Mouse (Mus musculus) forebrain, embryonic 11.5 days (tissue): Measurements from ENCODE around the gene Cygb. TPM values are rescaled to one million over a fixed set of nuclear protein-coding genes. Genes with fewer than 3 reads are reported as not detected.
A peak's percentile ranks its signal among the peaks of the same experiment; 100 is the strongest.

Source experiments
- ATAC-seq: fragments of 200-750 bp; cut with Nextera tagmentation; replicated peaks from 2 replicates; pipeline ENCODE4 v1.8.0; 2017; ENCODE audit warnings: moderate TSS enrichment; ENCODE audit not compliant: low FRiP score
- DNase-seq: peaks from one replicate; pipeline ENCODE4 v3.0.0-alpha.2; 2017; ENCODE audit warnings: low spot score
- H3K27ac ChIP-seq: fragments of 300-500 bp; sonication (generic); 2 replicates; pipeline ENCODE4 v1.5.1; 2014; ENCODE audit warnings: low read depth, low read length
- H3K27me3 ChIP-seq: fragments of 300-500 bp; sonication (generic); 2 replicates; pipeline ENCODE4 v1.6.1; 2014; ENCODE audit warnings: mild to moderate bottlenecking, low read length, mixed read lengths; ENCODE audit not compliant: control insufficient read depth, insufficient read depth
- H3K36me3 ChIP-seq: fragments of 300-500 bp; sonication (generic); 2 replicates; pipeline ENCODE4 v1.6.1; 2014; ENCODE audit warnings: mild to moderate bottlenecking, low read length, moderate library complexity, mixed read lengths; ENCODE audit not compliant: control insufficient read depth, insufficient read depth
- H3K4me1 ChIP-seq: fragments of 300-500 bp; sonication (generic); replicated peaks from 2 replicates; pipeline ENCODE4 v1.6.1; 2014; ENCODE audit warnings: low read length, mixed read lengths; ENCODE audit not compliant: control insufficient read depth, insufficient read depth
- H3K4me2 ChIP-seq: fragments of 300-500 bp; sonication (generic); 2 replicates; pipeline ENCODE4 v1.6.1; 2014; ENCODE audit warnings: low read depth, mild to moderate bottlenecking, low read length, moderate library complexity, mixed read lengths; ENCODE audit not compliant: severe bottlenecking
- H3K4me3 ChIP-seq: fragments of 300-500 bp; sonication (generic); 2 replicates; pipeline ENCODE4 v1.5.1; 2014; ENCODE audit warnings: low read depth, low read length
- H3K9ac ChIP-seq: fragments of 300-500 bp; sonication (generic); 2 replicates; pipeline ENCODE4 v1.6.1; 2014; ENCODE audit warnings: low read length
- H3K9me3 ChIP-seq: fragments of 300-500 bp; sonication (generic); 2 replicates; pipeline ENCODE4 v1.6.1; 2016; ENCODE audit warnings: low read length, mixed read lengths; ENCODE audit not compliant: control insufficient read depth
- WGBS: fragments of 180-500 bp; shearing (Covaris S2); extraction: QIAGEN DNeasy Blood & Tissue Kit; methylation state at CpG from one replicate; pipeline ENCODE4 v1.1.7; 2014; 5-methylcytosine and 5-hydroxymethylcytosine counted together
- polyA plus RNA-seq: library from polyadenylated mRNA; unstranded; fragments of >200 nt; fragmentation: Nextera tagmentation; extraction: Ambion mirVana; gene quantifications from 2 replicates; pipeline ENCODE4 v1.2.1, GENCODE M21; 2014

Gene Cygb
- polyA plus RNA-seq, 1 experiment from 2014 or later, result 1.7 TPM

GRCm38 (mm10) chr11:116648213-116648921 lies 5.7 kb downstream of the Cygb start:
- H3K4me2 ChIP-seq, result no peak overlapping the region
- H3K9ac ChIP-seq, result no peak overlapping the region
- H3K27ac ChIP-seq, result no peak overlapping the region
- ATAC-seq (no peak), DNase-seq (peak; percentile 55)
- H3K4me1 ChIP-seq, result peaks cover 9% of the 10 kb centered on the region; the same call in 1 of the 2 replicates
- peaks cover 13% of the 10 kb centered on the region for H3K27me3 ChIP-seq
- no peaks in the 10 kb centered on the region for H3K36me3 ChIP-seq
- no peak overlapping the region for H3K4me3 ChIP-seq
- WGBS, result 65% methylated on average over 18 of the region's 18 CpGs
- H3K9me3 ChIP-seq, result no peaks in the 10 kb centered on the region

GRCm38 (mm10) chr11:116647340-116647991 lies 6.6 kb downstream of the Cygb start:
- no peak overlapping the region for H3K4me3 ChIP-seq
- H3K4me2 ChIP-seq, result no peak overlapping the region
- no peaks in the 10 kb centered on the region for H3K9me3 ChIP-seq
- no peaks in the 10 kb centered on the region for H3K36me3 ChIP-seq
- whole genome bisulfite sequencing, result 66% methylated on average over 11 of the region's 11 CpGs
- ATAC-seq (no peak), DNase-seq (peak; percentile 52)
- no peak overlapping the region for H3K9ac ChIP-seq
- H3K27me3 ChIP-seq, result peaks cover 4% of the 10 kb centered on the region; the same call in 1 of the 2 replicates
- H3K27ac ChIP-seq, result no peak overlapping the region
- peaks cover 6% of the 10 kb centered on the region; the same call in 1 of the 2 replicates for H3K4me1 ChIP-seq

- no peak overlapping the region for H3K27ac ChIP-seq
- H3K4me2 ChIP-seq, result no peak overlapping the region
- peaks cover 6% of the 10 kb centered on the region; the same call in 1 of the 2 replicates for H3K4me1 ChIP-seq
These were observed 7.3 kb downstream of the Cygb start for GRCm38 (mm10) chr11:116646771-116647170.

GRCm38 (mm10) chr11:116646136-116646535 lies 8.0 kb downstream of the Cygb start:
- Histone ChIP-seq H3K4me2 (no peak overlapping the region), H3K4me3 (no peak overlapping the region), H3K27ac (no peak overlapping the region), H3K27me3 (no peaks in the 10 kb centered on the region), H3K4me1 (peaks cover 6% of the 10 kb centered on the region; the same call in 1 of the 2 replicates), H3K9ac (no peak overlapping the region), H3K36me3 (no peaks in the 10 kb centered on the region), H3K9me3 (no peaks in the 10 kb centered on the region)
- no peak for ATAC-seq
- DNase-seq, result no peak
- 72% methylated on average over 11 of the region's 11 CpGs for WGBS

More at GRCm38 (mm10) chr11:116646771-116647170, 7.3 kb downstream of the Cygb start:
- Histone ChIP-seq H3K9me3 (no peaks in the 10 kb centered on the region), H3K36me3 (no peaks in the 10 kb centered on the region), H3K9ac (no peak overlapping the region), H3K27me3 (no peaks in the 10 kb centered on the region), H3K4me3 (no peak overlapping the region)
- no peak for ATAC-seq
- 87% methylated on average over 7 of the region's 7 CpGs for WGBS
- DNase-seq, result peak; percentile 50

- Histone ChIP-seq H3K27ac (no peak overlapping the region), H3K9ac (no peak overlapping the region), H3K9me3 (no peaks in the 10 kb centered on the region), H3K27me3 (no peaks in the 10 kb centered on the region), H3K4me1 (peaks cover 6% of the 10 kb centered on the region; the same call in 1 of the 2 replicates), H3K4me3 (no peak overlapping the region), H3K4me2 (no peak overlapping the region), H3K36me3 (no peaks in the 10 kb centered on the region)
- DNase-seq (no peak), ATAC-seq (no peak)
- 53% methylated on average over 8 of the region's 8 CpGs for WGBS
These were observed 8.5 kb downstream of the Cygb start for GRCm38 (mm10) chr11:116645446-116646110.

GRCm38 (mm10) chr11:116644225-116645112 lies 9.6 kb downstream of the Cygb start:
- ATAC-seq, result no peak
- H3K27ac ChIP-seq, result no peak overlapping the region
- peaks cover 6% of the 10 kb centered on the region; the same call in 1 of the 2 replicates for H3K4me1 ChIP-seq
- DNase-seq, result peak; percentile 55
- H3K36me3 ChIP-seq, result no peaks in the 10 kb centered on the region
- no peak overlapping the region; the same call in 1 of the 2 replicates for H3K4me2 ChIP-seq
- WGBS, result 44% methylated on average over 21 of the region's 21 CpGs
- no peak overlapping the region for H3K4me3 ChIP-seq
- H3K9me3 ChIP-seq, result no peaks in the 10 kb centered on the region
- peak overlapping the region; percentile 61 for H3K9ac ChIP-seq
- H3K27me3 ChIP-seq, result no peaks in the 10 kb centered on the region

- DNase-seq (peak; percentile 73), ATAC-seq (peak; percentile 31; the same call in 1 of the 2 replicates)
- H3K4me3 ChIP-seq, result peak overlapping the region; percentile 21; the same call in 1 of the 2 replicates
- no peaks in the 10 kb centered on the region for H3K9me3 ChIP-seq
- no peak overlapping the region for H3K27ac ChIP-seq
- H3K9ac ChIP-seq, result peak overlapping the region; percentile 61
- H3K4me2 ChIP-seq, result peak overlapping the region; percentile 58
- no peaks in the 10 kb centered on the region for H3K27me3 ChIP-seq
- H3K4me1 ChIP-seq, result peaks cover 6% of the 10 kb centered on the region; the same call in 1 of the 2 replicates
- 2% methylated on average over 19 of the region's 19 CpGs for WGBS
- no peaks in the 10 kb centered on the region for H3K36me3 ChIP-seq
These were observed 10.4 kb downstream of the Cygb start for GRCm38 (mm10) chr11:116643579-116644224.
